Mouse (Mus musculus) G1E (cell line): Measurements from ENCODE around the gene Fat3. TPM values are rescaled to one million over a fixed set of nuclear protein-coding genes. Genes with fewer than 3 reads are reported as not detected.

ENCODE experiments used
- ATAC-seq: 2 replicates; pipeline ENCODE4 v1.8.0; 2016; ENCODE audit warnings: mild to moderate bottlenecking; ENCODE audit not compliant: insufficient number of reproducible peaks, poor library complexity, low FRiP score, severe bottlenecking; ENCODE audit errors: extremely low read depth
- DNase-seq: peaks from one replicate; pipeline ENCODE4 v3.0.0; 2012; ENCODE audit warnings: low spot score
- H3K27me3 ChIP-seq: 2 replicates; pipeline ENCODE4 v1.6.1; 2012; ENCODE audit warnings: mild to moderate bottlenecking, low read length, inconsistent platforms; ENCODE audit not compliant: insufficient read depth
- H3K36me3 ChIP-seq: replicated peaks from 2 replicates; pipeline ENCODE3; 2012; ENCODE audit warnings: mild to moderate bottlenecking, inconsistent platforms
- H3K4me1 ChIP-seq: 2 replicates; pipeline ENCODE4 v1.6.1; 2012; ENCODE audit warnings: low read depth, low read length, inconsistent platforms, mixed read lengths; ENCODE audit not compliant: insufficient read depth
- H3K4me3 ChIP-seq: 2 replicates; pipeline ENCODE4 v1.5.1; 2012; ENCODE audit warnings: low read depth, mild to moderate bottlenecking, inconsistent platforms, low read length, moderate library complexity, mixed read lengths
- H3K9me3 ChIP-seq: replicated peaks from 2 replicates; pipeline ENCODE4 v1.6.1; 2012; ENCODE audit warnings: inconsistent platforms
- CTCF ChIP-seq: IDR thresholded peaks from 2 replicates; pipeline ENCODE4 v1.5.1; 2012; ENCODE audit warnings: low read depth, low read length, inconsistent platforms, mixed read lengths
- GATA1 ChIP-seq: IDR thresholded peaks from 2 replicates; pipeline ENCODE4 v1.6.1; 2012; ENCODE audit warnings: borderline replicate concordance, low read length, inconsistent platforms, mixed read lengths
- GATA2 ChIP-seq: IDR thresholded peaks from 2 replicates; pipeline ENCODE4 v1.6.1; 2012; ENCODE audit warnings: low read depth, low read length, inconsistent platforms, borderline replicate concordance
- POLR2AphosphoS5 ChIP-seq: IDR thresholded peaks from 2 replicates; pipeline ENCODE4 v1.6.1; 2012; ENCODE audit warnings: low read depth, low read length, inconsistent platforms; ENCODE audit not compliant: insufficient replicate concordance
- TAL1 ChIP-seq: conservative IDR thresholded peaks from 2 replicates; pipeline ENCODE4 v1.6.1; 2012; ENCODE audit warnings: low read depth, low read length, inconsistent platforms, mixed read lengths
- polyA plus RNA-seq: library from polyadenylated mRNA; stranded (reverse); fragments of >175 nt; gene quantifications from 2 replicates; pipeline ENCODE4 v1.2.3, GENCODE M21; 2012
- total RNA-seq, 2 experiments: library from RNA; stranded (forward) in 1 of 2; stranded (reverse) in 1 of 2; fragments of 200-1000 nt in 1 of 2; fragments of >200 nt in 1 of 2; fragmentation: Nextera tagmentation in 1 of 2; gene quantifications; 2 replicates each; pipeline ENCODE4 v1.2.3; 2014 to 2017

Gene Fat3
- total and polyA plus RNA-seq, 3 experiments = 0.11 TPM; not detected in 2

DNA sequence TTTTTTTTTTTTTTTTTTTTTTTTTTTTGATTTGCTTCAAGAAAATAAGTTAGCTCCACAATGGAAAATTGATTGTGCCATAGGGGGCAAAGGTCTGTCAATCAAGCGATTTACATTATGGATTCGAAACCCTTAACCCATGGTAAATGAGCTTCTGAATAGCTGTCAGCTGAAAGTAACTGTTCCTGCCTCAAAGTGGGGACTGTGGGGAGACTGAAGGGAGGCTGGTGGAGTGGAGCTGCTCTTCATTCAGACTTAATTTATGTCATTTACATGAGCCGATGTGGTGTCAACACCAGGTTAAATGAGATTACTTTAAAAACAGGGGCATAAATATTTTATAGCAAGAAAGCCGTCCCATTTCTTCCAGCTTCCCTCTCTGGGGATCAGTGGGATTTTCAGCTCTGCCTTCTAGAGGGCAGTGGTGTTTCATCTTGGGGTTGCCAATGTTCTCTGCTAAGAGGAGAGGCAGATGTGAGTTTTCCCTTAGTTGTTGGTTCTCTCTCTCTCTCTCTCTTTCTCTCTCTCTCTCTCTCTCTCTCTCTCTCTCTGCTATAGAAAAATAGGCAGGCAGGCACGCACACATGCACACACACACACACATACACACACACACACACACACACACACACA is 581.6 kb downstream of the Fat3 start:
- ATAC-seq (no peak), DNase-seq (no peak)
- no peak for TF ChIP-seq GATA1
- TF ChIP-seq GATA2 = no peak
- no peak for TF ChIP-seq POLR2AphosphoS5
- TF ChIP-seq CTCF = no peak
- no peak for TF ChIP-seq TAL1
- no peaks in the 10 kb centered on the region for H3K36me3 ChIP-seq
- H3K9me3 ChIP-seq = no peaks in the 10 kb centered on the region
- H3K4me3 ChIP-seq = no peak overlapping the region
- no peaks in the 10 kb centered on the region for H3K27me3 ChIP-seq
- H3K4me1 ChIP-seq = no peaks in the 10 kb centered on the region

DNA sequence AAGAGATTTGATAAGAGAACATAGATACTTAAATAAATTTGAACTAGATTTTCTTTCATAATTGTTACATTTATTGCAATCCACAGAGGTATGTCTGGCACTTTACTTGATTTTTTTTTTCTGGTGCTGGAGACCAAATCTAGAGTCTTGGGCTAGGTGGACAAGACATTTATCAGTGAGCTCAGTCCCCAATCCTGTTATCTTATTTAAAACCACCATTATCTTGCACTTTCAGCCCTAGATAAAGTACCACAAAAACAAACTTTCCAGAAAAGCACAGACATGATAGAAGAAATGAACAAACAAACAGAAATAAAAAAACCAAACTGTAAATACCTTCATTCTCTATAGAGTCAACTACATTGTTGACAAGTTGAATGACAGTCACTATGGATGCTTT is 584.5 kb downstream of the Fat3 start:
- H3K9me3 ChIP-seq = no peaks in the 10 kb centered on the region
- TF ChIP-seq TAL1 = no peak
- no peak for TF ChIP-seq GATA2
- no peak for TF ChIP-seq POLR2AphosphoS5
- TF ChIP-seq GATA1 = no peak
- TF ChIP-seq CTCF = no peak
- no peaks in the 10 kb centered on the region for H3K27me3 ChIP-seq
- no peak for DNase-seq
- no peak for ATAC-seq
- no peaks in the 10 kb centered on the region for H3K36me3 ChIP-seq
- no peaks in the 10 kb centered on the region for H3K4me1 ChIP-seq
- H3K4me3 ChIP-seq = no peak overlapping the region

DNA sequence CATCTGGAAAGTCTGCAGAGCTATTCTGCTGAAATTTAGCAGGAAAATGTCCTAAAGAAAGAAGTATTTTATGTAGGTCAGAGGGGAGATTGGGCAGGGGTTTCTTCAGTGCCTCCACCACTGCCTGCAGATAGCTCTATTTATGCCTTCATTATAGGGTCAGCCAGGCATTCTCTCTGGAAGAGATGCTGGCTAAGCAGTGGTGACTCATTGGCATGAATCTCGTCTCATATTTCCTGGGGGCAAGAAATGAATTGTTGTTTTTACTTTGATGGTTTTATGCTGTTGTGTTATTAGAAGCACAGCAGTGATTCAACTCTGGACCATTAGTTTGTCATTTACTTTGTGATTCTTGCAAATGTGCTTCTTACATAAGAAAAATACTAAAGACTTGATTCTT is 588.4 kb downstream of the Fat3 start:
- H3K27me3 ChIP-seq = no peaks in the 10 kb centered on the region
- no peak for TF ChIP-seq POLR2AphosphoS5
- no peak for TF ChIP-seq CTCF
- H3K9me3 ChIP-seq = no peaks in the 10 kb centered on the region
- ATAC-seq (no peak), DNase-seq (no peak)
- no peak overlapping the region for H3K4me3 ChIP-seq
- H3K36me3 ChIP-seq = no peaks in the 10 kb centered on the region
- H3K4me1 ChIP-seq = no peaks in the 10 kb centered on the region

DNA sequence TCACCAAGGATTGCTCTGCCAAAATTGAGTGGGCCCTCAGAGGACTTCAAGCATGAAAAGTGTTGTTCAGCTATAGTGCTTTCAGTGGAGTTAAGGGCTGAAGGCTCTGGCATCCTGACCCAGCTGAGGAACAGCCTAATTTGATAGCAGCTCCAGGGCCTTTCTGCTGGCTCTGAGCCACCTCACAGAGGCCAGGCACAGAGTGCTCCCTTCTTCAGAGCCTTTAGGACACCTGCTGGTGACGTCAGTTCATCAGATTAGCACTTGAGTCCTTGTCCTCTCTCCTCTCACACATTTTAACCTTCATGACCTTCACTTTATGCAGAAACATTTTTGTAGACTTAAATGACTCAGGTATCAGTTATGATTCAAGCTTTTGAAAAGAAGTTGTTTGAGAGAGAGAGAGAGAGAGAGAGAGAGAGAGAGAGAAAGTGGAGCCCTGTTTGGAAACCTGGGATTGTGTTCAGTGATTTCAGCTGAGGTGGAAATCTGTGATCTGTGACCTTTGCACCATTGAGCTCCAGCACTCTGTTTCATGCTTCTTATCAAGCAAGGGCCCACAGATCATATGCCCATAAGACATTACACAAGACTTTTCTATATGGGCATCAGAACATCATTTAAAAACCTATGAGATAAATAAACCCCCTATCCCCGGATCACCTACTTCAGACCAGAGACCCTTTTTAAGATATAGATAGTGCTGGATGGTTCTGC is 591.5 kb downstream of the Fat3 start:
- TF ChIP-seq TAL1 (no peak), CTCF (no peak), GATA2 (no peak), POLR2AphosphoS5 (no peak), GATA1 (no peak)
- H3K36me3 ChIP-seq = no peaks in the 10 kb centered on the region
- H3K4me3 ChIP-seq = no peak overlapping the region
- no peaks in the 10 kb centered on the region for H3K9me3 ChIP-seq
- no peak for DNase-seq
- no peaks in the 10 kb centered on the region for H3K4me1 ChIP-seq
- H3K27me3 ChIP-seq = no peaks in the 10 kb centered on the region
- ATAC-seq = no peak

DNA sequence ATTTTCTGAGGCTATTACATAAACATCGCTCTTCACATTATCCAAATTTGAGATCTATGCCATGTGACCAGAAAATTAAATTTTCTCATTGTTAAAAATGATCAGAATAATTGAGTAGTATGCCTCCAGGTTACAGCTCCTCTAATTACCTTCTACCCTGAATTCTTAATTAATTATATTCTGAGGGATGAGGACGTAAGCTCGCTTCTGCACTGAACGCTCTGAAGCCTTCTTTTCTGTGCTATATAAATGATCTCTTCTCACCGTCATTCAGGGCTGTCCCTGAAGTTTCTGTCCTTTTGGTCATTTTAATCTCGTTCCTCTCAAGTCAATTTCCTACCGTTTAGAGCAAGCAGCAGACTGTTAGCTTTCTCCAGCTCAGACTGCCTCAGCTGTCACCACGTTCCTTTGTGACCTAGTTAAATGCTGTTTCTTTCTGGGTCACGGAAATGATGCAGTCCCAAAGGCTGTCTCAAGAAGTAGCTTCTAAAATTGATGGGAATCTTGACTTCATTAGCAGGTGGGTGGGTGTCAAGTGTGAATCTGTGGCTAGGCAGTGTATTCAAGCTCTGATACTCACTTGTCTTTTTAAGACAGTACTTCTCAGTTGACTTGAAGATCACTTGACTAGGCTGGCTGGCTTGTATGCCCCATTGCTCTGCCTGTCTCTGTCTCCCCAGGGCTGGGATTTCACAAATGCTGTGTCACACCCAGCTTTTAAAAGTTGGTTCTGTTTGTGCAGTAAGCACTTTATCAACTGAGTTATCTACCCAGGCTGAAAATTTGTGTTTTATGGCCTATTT is 596.9 kb downstream of the Fat3 start:
- Histone ChIP-seq H3K36me3 (no peaks in the 10 kb centered on the region), H3K4me3 (no peak overlapping the region), H3K4me1 (no peaks in the 10 kb centered on the region), H3K27me3 (no peaks in the 10 kb centered on the region), H3K9me3 (no peaks in the 10 kb centered on the region)
- TF ChIP-seq TAL1 (no peak), CTCF (no peak), GATA1 (no peak), GATA2 (no peak), POLR2AphosphoS5 (no peak)
- ATAC-seq (no peak), DNase-seq (no peak)

DNA sequence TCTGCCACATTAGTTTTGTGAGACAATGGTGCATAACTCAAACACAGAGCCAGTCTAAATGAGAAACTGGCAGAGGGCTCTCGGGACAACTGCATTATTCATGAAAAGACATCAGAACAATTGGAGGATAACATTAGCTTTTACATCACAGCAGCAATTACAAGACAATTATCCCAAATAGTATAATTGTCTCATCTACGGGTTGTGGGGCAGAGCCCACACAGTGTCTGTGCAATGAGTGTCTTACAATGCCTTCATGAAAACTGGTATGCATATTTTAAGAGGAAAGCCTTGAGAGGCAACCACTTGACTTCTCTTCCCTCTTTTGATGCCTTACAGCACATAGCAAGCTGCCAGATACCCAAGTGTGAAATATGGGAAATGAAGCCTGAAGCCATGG is 603.0 kb downstream of the Fat3 start:
- TF ChIP-seq GATA1 (no peak), POLR2AphosphoS5 (no peak), GATA2 (no peak), TAL1 (no peak), CTCF (no peak)
- H3K36me3 ChIP-seq = no peaks in the 10 kb centered on the region
- no peak for ATAC-seq

More for the DNA sequence above, 603.0 kb downstream of the Fat3 start:
- H3K4me3 ChIP-seq = no peak overlapping the region
- no peaks in the 10 kb centered on the region for H3K4me1 ChIP-seq
- no peaks in the 10 kb centered on the region for H3K27me3 ChIP-seq
- H3K9me3 ChIP-seq = no peaks in the 10 kb centered on the region
- DNase-seq = no peak
